11 mouse cellular contexts compared by ENCODE assay signal in the genomic region with DNA sequence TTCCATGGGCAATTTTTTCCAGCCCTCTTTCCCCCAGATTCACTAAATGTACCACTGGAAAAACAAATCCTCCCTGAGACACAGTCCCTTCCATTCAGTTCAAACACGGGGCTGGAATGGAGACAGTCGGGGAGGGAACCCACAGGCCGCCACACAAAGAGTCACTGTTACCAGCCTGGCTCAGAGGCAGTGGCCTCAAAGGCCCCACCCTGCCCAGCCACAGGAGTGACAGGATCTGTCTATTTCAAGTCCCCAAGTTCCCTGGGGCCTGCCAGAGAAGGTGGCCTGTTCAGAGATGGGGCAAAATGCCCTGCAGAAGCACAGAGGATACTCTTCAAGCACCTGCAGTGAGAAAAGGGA. TPM values are rescaled to one million over a fixed set of nuclear protein-coding genes. Genes with fewer than 3 reads are reported as not detected.
A peak's percentile ranks its signal among the peaks of the same experiment; 100 is the strongest.
DNase-seq lines count a peak whose midpoint lies in the region; ATAC-seq and TF ChIP-seq lines count a peak whose summit lies in the region.
"Had no signal": no experiment of that assay in that cellular context is flagged by ENCODE, and none has a peak within 500 bp of the region (broad histone marks: within the 10 kb centered on the region; RNA-seq: fewer than 3 reads in every experiment).

No protein-coding gene starts in this region.

- ATAC-seq in forebrain, postnatal 0 days: peak; percentile 64
- no peak for ATAC-seq in forebrain, embryonic 16.5 days
- ATAC-seq in hindbrain, embryonic 11.5 days (ENCODE audit: low FRiP score): no peak
- no peak for ATAC-seq in forebrain, embryonic 14.5 days

- WGBS in forebrain, postnatal 0 days: 44% methylated on average over 3 of the region's 3 CpGs
- WGBS in forebrain, embryonic 16.5 days: 76% methylated on average over 3 of the region's 3 CpGs
- WGBS in hindbrain, embryonic 11.5 days: 70% methylated on average over 3 of the region's 3 CpGs
- WGBS in forebrain, embryonic 14.5 days: 67% methylated on average over 3 of the region's 3 CpGs

- H3K4me3 ChIP-seq in forebrain, postnatal 0 days (ENCODE audit: low read depth, low read length): no peak overlapping the region
- no peak overlapping the region for H3K4me3 ChIP-seq in forebrain, embryonic 16.5 days (replicated peaks; ENCODE audit: low read length)
- 0 out of 2 replicates have a peak overlapping the region, but pooled peaks have one; percentile 23 for H3K4me3 ChIP-seq in E14TG2a.4 (replicated peaks; ENCODE audit: low read length)
- no peak overlapping the region for H3K4me3 ChIP-seq in hindbrain, embryonic 11.5 days (ENCODE audit: low read depth, low read length)
- no peak overlapping the region for H3K4me3 ChIP-seq in forebrain, embryonic 14.5 days (ENCODE audit: low read depth, low read length)
- H3K4me3 ChIP-seq: gastrocnemius, adult 2 months; myocyte had no signal

- no peak overlapping the region for H3K9ac ChIP-seq in forebrain, postnatal 0 days
- H3K9ac ChIP-seq in forebrain, embryonic 16.5 days (replicated peaks; ENCODE audit: low read depth, low read length): no peak overlapping the region
- no peak overlapping the region for H3K9ac ChIP-seq in hindbrain, embryonic 11.5 days (ENCODE audit: low read depth, low read length)
- H3K9ac ChIP-seq in forebrain, embryonic 14.5 days (ENCODE audit: low read length): no peak overlapping the region
- H3K9ac ChIP-seq: liver, embryonic 14.5 days had no signal

- H3K36me3 ChIP-seq in forebrain, postnatal 0 days (ENCODE audit: insufficient read depth): peaks cover 56% of the 10 kb centered on the region
- H3K36me3 ChIP-seq in forebrain, embryonic 16.5 days (ENCODE audit: control insufficient read depth, insufficient read depth): peaks cover 13% of the 10 kb centered on the region
- peaks cover 67% of the 10 kb centered on the region for H3K36me3 ChIP-seq in E14TG2a.4 (ENCODE audit: insufficient read depth, low read length)
- no peaks in the 10 kb centered on the region for H3K36me3 ChIP-seq in hindbrain, embryonic 11.5 days (ENCODE audit: control insufficient read depth, insufficient read depth, low read length)
- peaks cover 71% of the 10 kb centered on the region for H3K36me3 ChIP-seq in forebrain, embryonic 14.5 days (ENCODE audit: control insufficient read depth, insufficient read depth, low read length)

- H3K27ac ChIP-seq in forebrain, postnatal 0 days (ENCODE audit: low read depth, low read length): no peak overlapping the region
- no peak overlapping the region for H3K27ac ChIP-seq in forebrain, embryonic 16.5 days (ENCODE audit: low read length)
- H3K27ac ChIP-seq in hindbrain, embryonic 11.5 days (ENCODE audit: low read depth, low read length): 0 out of 2 replicates have a peak overlapping the region, but pooled peaks have one; percentile 10
- H3K27ac ChIP-seq in forebrain, embryonic 14.5 days (ENCODE audit: low read depth, low read length): no peak overlapping the region
- H3K27ac ChIP-seq: liver, embryonic 14.5 days had no signal

- H3K9me3 ChIP-seq in forebrain, postnatal 0 days (ENCODE audit: low read length): no peaks in the 10 kb centered on the region
- H3K9me3 ChIP-seq in forebrain, embryonic 16.5 days (ENCODE audit: control insufficient read depth, low read length): no peaks in the 10 kb centered on the region
- H3K9me3 ChIP-seq in E14TG2a.4 (ENCODE audit: low read length): no peaks in the 10 kb centered on the region
- H3K9me3 ChIP-seq in hindbrain, embryonic 11.5 days (ENCODE audit: control insufficient read depth, low read length): no peaks in the 10 kb centered on the region
- no peaks in the 10 kb centered on the region for H3K9me3 ChIP-seq in forebrain, embryonic 14.5 days (replicated peaks; ENCODE audit: control insufficient read depth, low read length)

- no peak overlapping the region for H3K4me2 ChIP-seq in forebrain, postnatal 0 days (ENCODE audit: low read depth)
- no peak overlapping the region for H3K4me2 ChIP-seq in forebrain, embryonic 16.5 days (ENCODE audit: low read length)
- no peak overlapping the region for H3K4me2 ChIP-seq in hindbrain, embryonic 11.5 days (replicated peaks; ENCODE audit: low read depth, low read length)
- no peak overlapping the region for H3K4me2 ChIP-seq in forebrain, embryonic 14.5 days (ENCODE audit: low read length)

- no peak for TF ChIP-seq CTCF in forebrain, postnatal 0 days (IDR thresholded peaks at IDR 0.05; ENCODE audit: low read depth)
- TF ChIP-seq CTCF in E14TG2a.4 (conservative IDR thresholded peaks at IDR 0.05; ENCODE audit: low read length): no peak

- no peaks in the 10 kb centered on the region for H3K4me1 ChIP-seq in forebrain, postnatal 0 days (ENCODE audit: insufficient read depth)
- H3K4me1 ChIP-seq in forebrain, embryonic 16.5 days (replicated peaks; ENCODE audit: control insufficient read depth, insufficient read depth, low read length): no peaks in the 10 kb centered on the region
- peaks cover 18% of the 10 kb centered on the region for H3K4me1 ChIP-seq in E14TG2a.4 (replicated peaks; ENCODE audit: low read depth, low read length)
- no peaks in the 10 kb centered on the region for H3K4me1 ChIP-seq in hindbrain, embryonic 11.5 days (replicated peaks; ENCODE audit: control insufficient read depth, insufficient read depth, low read length)
- H3K4me1 ChIP-seq in forebrain, embryonic 14.5 days (ENCODE audit: control insufficient read depth, insufficient read depth, low read length): no peaks in the 10 kb centered on the region

- no peak for DNase-seq in forebrain, postnatal 0 days
- DNase-seq in hindbrain, embryonic 11.5 days (ENCODE audit: low spot score): no peak
- DNase-seq in left cerebral cortex, adult 8-10 months (ENCODE audit: low spot score in 2 of 2): peak; percentile 28 to 56
- DNase-seq in adrenal gland, postnatal 4 days (ENCODE audit: low spot score in 2 of 2): no peak
- DNase-seq in forebrain, embryonic 14.5 days (ENCODE audit: low spot score): no peak
- no peak for DNase-seq in ovary, postnatal 36 days (ENCODE audit: low spot score)
- DNase-seq: gastrocnemius, adult 2 months had no signal

- H3K27me3 ChIP-seq in forebrain, postnatal 0 days (ENCODE audit: insufficient read depth, low read length): no peaks in the 10 kb centered on the region
- no peaks in the 10 kb centered on the region for H3K27me3 ChIP-seq in forebrain, embryonic 16.5 days (replicated peaks; ENCODE audit: control insufficient read depth, insufficient read depth, low read length)
- no peaks in the 10 kb centered on the region for H3K27me3 ChIP-seq in E14TG2a.4 (ENCODE audit: insufficient read depth, low read length)
- no peaks in the 10 kb centered on the region for H3K27me3 ChIP-seq in hindbrain, embryonic 11.5 days (ENCODE audit: control insufficient read depth, insufficient read depth, low read length)
- no peaks in the 10 kb centered on the region for H3K27me3 ChIP-seq in forebrain, embryonic 14.5 days (replicated peaks; ENCODE audit: control insufficient read depth, insufficient read depth, low read length)

RNA-seq across cellular contexts. Expression of gene Fan1, which starts 13.3 kb away (rescaled TPM):
- total RNA-seq in forebrain, postnatal 0 days (2014; rRNA removed): 6.5 and 11.2 TPM in 2 replicates
- polyA plus RNA-seq in forebrain, postnatal 0 days (2015; fragmentation: Nextera tagmentation; extraction: Ambion mirVana): 1.6 and 4.0 TPM in 2 replicates
- 5.2 and 7.8 TPM in 2 replicates for polyA plus RNA-seq in forebrain, embryonic 16.5 days (2015; fragmentation: Nextera tagmentation; extraction: Ambion mirVana)
- polyA plus RNA-seq in hindbrain, embryonic 11.5 days (2014; fragmentation: Nextera tagmentation; extraction: Ambion mirVana): 6.5 and 12.0 TPM in 2 replicates
- 10 to 100 TPM; 13.0 to 13.6 (median 13.3) TPM for total RNA-seq in left cerebral cortex, adult 8-10 months (2022)
- 10 to 100 TPM; 15.4 to 16.1 TPM for total RNA-seq in adrenal gland, postnatal 4 days (2021)
- 3.5 and 4.6 TPM in 2 replicates for polyA plus RNA-seq in forebrain, embryonic 14.5 days (2014; fragmentation: Nextera tagmentation; extraction: Ambion mirVana)

RNA-seq across cellular contexts. Expression of gene Mphosph10, which starts 31.5 kb away (rescaled TPM):
- total RNA-seq in forebrain, postnatal 0 days (2014; rRNA removed): 17.3 and 18.9 TPM in 2 replicates
- polyA plus RNA-seq in forebrain, postnatal 0 days (2015; fragmentation: Nextera tagmentation; extraction: Ambion mirVana): 20.0 and 21.5 TPM in 2 replicates
- polyA plus RNA-seq in forebrain, embryonic 16.5 days (2015; fragmentation: Nextera tagmentation; extraction: Ambion mirVana): 27.7 and 28.7 TPM in 2 replicates
- 52.2 and 54.4 TPM in 2 replicates for polyA plus RNA-seq in hindbrain, embryonic 11.5 days (2014; fragmentation: Nextera tagmentation; extraction: Ambion mirVana)
- total RNA-seq in left cerebral cortex, adult 8-10 months (2022): 10 to 100 TPM; 14.2 to 18.7 (median 16.9) TPM
- 10 to 100 TPM; 27.5 to 31.1 TPM for total RNA-seq in adrenal gland, postnatal 4 days (2021)
- polyA plus RNA-seq in forebrain, embryonic 14.5 days (2014; fragmentation: Nextera tagmentation; extraction: Ambion mirVana): 25.9 and 28.0 TPM in 2 replicates

RNA-seq across cellular contexts. Expression of gene Mcee, which starts 31.8 kb away (rescaled TPM):
- total RNA-seq in forebrain, postnatal 0 days (2014; rRNA removed): 12.4 and 13.7 TPM in 2 replicates
- polyA plus RNA-seq in forebrain, postnatal 0 days (2015; fragmentation: Nextera tagmentation; extraction: Ambion mirVana): 38.4 and 41.6 TPM in 2 replicates
- 30.5 and 31.6 TPM in 2 replicates for polyA plus RNA-seq in forebrain, embryonic 16.5 days (2015; fragmentation: Nextera tagmentation; extraction: Ambion mirVana)
- polyA plus RNA-seq in hindbrain, embryonic 11.5 days (2014; fragmentation: Nextera tagmentation; extraction: Ambion mirVana): 37.4 and 37.5 TPM in 2 replicates
- 10 to 100 TPM; 43.9 to 54.1 (median 48.2) TPM for total RNA-seq in left cerebral cortex, adult 8-10 months (2022)
- total RNA-seq in adrenal gland, postnatal 4 days (2021): 10 to 100 TPM; 59.1 to 64.7 TPM
- 40.3 and 42.2 TPM in 2 replicates for polyA plus RNA-seq in forebrain, embryonic 14.5 days (2014; fragmentation: Nextera tagmentation; extraction: Ambion mirVana)

Comparison
In these comparisons a context has a peak if more than half of its experiments do, and no peak if none do; other contexts are left out.
1. DNase-seq: peak in left cerebral cortex, adult 8-10 months (2 of 2); none in forebrain, postnatal 0 days (single experiment), hindbrain, embryonic 11.5 days (single experiment), adrenal gland, postnatal 4 days (0 of 2), forebrain, embryonic 14.5 days (single experiment) and ovary, postnatal 36 days (single experiment).